Mouse (Mus musculus) brain, embryonic 14.5 days (tissue): ENCODE measurements around the gene Draxin.

Source experiments
- CTCF ChIP-seq: fragments of 200-500 bp; IDR thresholded peaks from 2 replicates; pipeline ENCODE4 v1.5.1; 2012; ENCODE audit warnings: inconsistent platforms, mild to moderate bottlenecking, moderate library complexity, borderline replicate concordance; ENCODE audit not compliant: insufficient read depth, insufficient read length; ENCODE audit errors: extremely low read depth
- POLR2A ChIP-seq: fragments of 200-500 bp; IDR thresholded peaks from 2 replicates; pipeline ENCODE4 v1.6.1; 2012; ENCODE audit warnings: mild to moderate bottlenecking, inconsistent platforms, borderline replicate concordance; ENCODE audit not compliant: poor library complexity, insufficient read depth, insufficient read length, severe bottlenecking; ENCODE audit errors: extremely low read depth

- TF ChIP-seq POLR2A (no peak), CTCF (no peak)
These were observed 45.2 kb downstream of the Draxin start for GRCm38 (mm10) chr4:148085131-148085906.
